Mouse (Mus musculus) liver, postnatal 0 days (tissue): ENCODE results near the gene Bcl2l1.

ENCODE experiments used
- CTCF ChIP-seq: sonication (generic); IDR thresholded peaks from 2 replicates; pipeline ENCODE4 v1.5.1; 2016; ENCODE audit warnings: antibody characterized with exemption, low read depth
- EP300 ChIP-seq: IDR thresholded peaks from 2 replicates; pipeline ENCODE4 v1.6.1; 2016; ENCODE audit warnings: antibody characterized with exemption, low read depth, mild to moderate bottlenecking

DNA sequence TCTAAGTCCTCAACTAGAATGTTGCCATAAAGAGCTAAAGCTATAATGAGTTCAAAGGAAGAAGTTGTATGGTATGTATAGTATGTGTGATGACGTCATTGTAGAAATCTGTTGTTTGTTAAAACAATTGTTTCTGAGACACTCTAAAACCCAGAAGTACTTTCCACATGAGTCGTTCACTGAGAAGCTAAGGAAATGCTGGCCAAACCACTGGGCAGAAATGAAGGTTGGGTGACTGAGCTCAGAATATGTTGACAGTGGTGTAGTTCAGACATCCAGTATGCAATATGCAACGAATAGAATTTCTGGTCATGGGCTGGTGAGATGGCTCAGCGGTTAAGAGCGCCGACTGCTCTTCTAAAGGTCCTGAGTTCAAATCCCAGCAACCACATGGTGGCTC, 31.8 kb upstream of the Bcl2l1 start:
- TF ChIP-seq CTCF = no peak
- no peak for TF ChIP-seq EP300
